Mouse (Mus musculus): ENCODE measurements around the gene Tbx5. TPM values are rescaled to one million over a fixed set of nuclear protein-coding genes. Genes with fewer than 3 reads are reported as not detected.

The Tbx5 gene
- polyA plus RNA-seq (2014; fragmentation: Nextera tagmentation; extraction: Ambion mirVana) = not detected in 2 replicates

GRCm38 (mm10) chr5:119832479-119832796, at the start of gene Tbx5:
TSS of gene Tbx5 (plus strand) at chr5:119832668.
- no peak for DNase-seq (ENCODE audit: low spot score)
- Histone ChIP-seq H3K9me3 (ENCODE audit: control insufficient read depth, low read length) (no peaks in the 10 kb centered on the region), H3K27ac (ENCODE audit: low read depth, low read length) (no peak within 1 kb of the TSS), H3K27me3 (ENCODE audit: control insufficient read depth, insufficient read depth, low read length) (peaks cover 93% of the 10 kb centered on the region), H3K4me3 (ENCODE audit: low read depth, low read length) (no peak within 1 kb of the TSS), H3K4me1 (replicated peaks; ENCODE audit: control insufficient read depth, insufficient read depth, low read length) (no peaks in the 10 kb centered on the region), H3K4me2 (replicated peaks; ENCODE audit: low read depth, low read length) (no peak within 1 kb of the TSS), H3K9ac (ENCODE audit: low read depth, low read length) (no peak within 1 kb of the TSS), H3K36me3 (ENCODE audit: control insufficient read depth, insufficient read depth, low read length) (no peaks in the 10 kb centered on the region)
- ATAC-seq (ENCODE audit: low FRiP score) = no peak
- WGBS = 2% methylated on average over 16 of the region's 16 CpGs

- Histone ChIP-seq H3K9me3 (ENCODE audit: control insufficient read depth, low read length) (no peaks in the 10 kb centered on the region), H3K36me3 (ENCODE audit: control insufficient read depth, insufficient read depth, low read length) (no peaks in the 10 kb centered on the region), H3K27me3 (ENCODE audit: control insufficient read depth, insufficient read depth, low read length) (no peaks in the 10 kb centered on the region), H3K4me1 (replicated peaks; ENCODE audit: control insufficient read depth, insufficient read depth, low read length) (no peaks in the 10 kb centered on the region), H3K4me2 (replicated peaks; ENCODE audit: low read depth, low read length) (no peak overlapping the region), H3K27ac (ENCODE audit: low read depth, low read length) (no peak overlapping the region), H3K4me3 (ENCODE audit: low read depth, low read length) (no peak overlapping the region), H3K9ac (ENCODE audit: low read depth, low read length) (no peak overlapping the region)
- DNase-seq (ENCODE audit: low spot score) (no peak), ATAC-seq (ENCODE audit: low FRiP score) (no peak)
- WGBS = 89% methylated on average over 7 of the region's 7 CpGs
These were observed 46.5 kb upstream of the Tbx5 start for GRCm38 (mm10) chr5:119785959-119786358.

DNA sequence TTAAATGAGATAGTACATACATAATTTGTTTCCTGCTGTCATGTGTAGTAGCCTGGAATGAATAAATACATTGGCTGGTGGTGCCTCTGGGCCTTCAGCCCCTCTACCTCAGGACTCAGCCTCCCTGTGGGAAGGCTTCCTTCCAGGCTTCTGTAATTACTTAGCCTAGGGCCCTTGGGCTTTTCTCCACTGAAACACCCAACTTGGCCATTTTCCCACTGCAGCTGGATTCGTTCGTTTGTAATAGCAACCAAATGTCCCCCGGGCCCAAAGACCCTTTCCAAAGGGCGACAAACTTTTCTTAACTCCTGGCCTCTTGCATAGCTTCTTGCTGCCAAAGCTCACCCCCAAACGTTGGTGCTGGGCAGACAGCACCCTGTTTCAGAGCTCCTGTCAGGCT, 40.8 kb upstream of the Tbx5 start:
- ATAC-seq (ENCODE audit: low FRiP score) (no peak), DNase-seq (ENCODE audit: low spot score) (no peak)
- 50% methylated on average over 5 of the region's 5 CpGs for WGBS
- no peak overlapping the region for H3K4me3 ChIP-seq (ENCODE audit: low read depth, low read length)
- H3K27ac ChIP-seq (ENCODE audit: low read depth, low read length) = no peak overlapping the region
- no peaks in the 10 kb centered on the region for H3K4me1 ChIP-seq (replicated peaks; ENCODE audit: control insufficient read depth, insufficient read depth, low read length)
- H3K9me3 ChIP-seq (ENCODE audit: control insufficient read depth, low read length) = no peaks in the 10 kb centered on the region
- H3K4me2 ChIP-seq (replicated peaks; ENCODE audit: low read depth, low read length) = no peak overlapping the region
- no peaks in the 10 kb centered on the region for H3K36me3 ChIP-seq (ENCODE audit: control insufficient read depth, insufficient read depth, low read length)
- H3K9ac ChIP-seq (ENCODE audit: low read depth, low read length) = no peak overlapping the region
- H3K27me3 ChIP-seq (ENCODE audit: control insufficient read depth, insufficient read depth, low read length) = peaks cover 35% of the 10 kb centered on the region

DNA sequence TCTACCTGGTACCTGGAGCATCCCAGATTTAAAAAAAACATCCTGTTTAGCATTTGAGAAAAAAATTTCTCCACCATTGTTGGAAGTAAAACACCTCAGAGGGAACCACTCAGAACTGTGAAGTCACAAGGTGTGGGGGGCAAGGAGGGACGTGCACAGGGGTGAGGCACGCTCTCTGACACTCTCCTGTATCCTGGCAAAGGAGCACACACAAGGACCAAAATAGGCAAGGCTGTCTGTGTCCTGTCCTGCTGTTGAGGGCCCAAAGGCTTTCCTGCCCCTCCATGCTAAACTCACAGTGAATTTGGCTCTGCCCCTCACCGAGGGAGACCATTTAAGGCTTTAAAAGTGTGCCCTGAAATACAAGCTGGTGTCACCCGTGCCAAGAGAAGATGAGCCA, 38.5 kb upstream of the Tbx5 start:
- no peak overlapping the region for H3K4me3 ChIP-seq (ENCODE audit: low read depth, low read length)
- no peaks in the 10 kb centered on the region for H3K4me1 ChIP-seq (replicated peaks; ENCODE audit: control insufficient read depth, insufficient read depth, low read length)
- H3K9me3 ChIP-seq (ENCODE audit: control insufficient read depth, low read length) = no peaks in the 10 kb centered on the region
- H3K36me3 ChIP-seq (ENCODE audit: control insufficient read depth, insufficient read depth, low read length) = no peaks in the 10 kb centered on the region
- no peak for DNase-seq (ENCODE audit: low spot score)
- H3K27me3 ChIP-seq (ENCODE audit: control insufficient read depth, insufficient read depth, low read length) = peaks cover 57% of the 10 kb centered on the region
- no peak overlapping the region for H3K27ac ChIP-seq (ENCODE audit: low read depth, low read length)
- no peak for ATAC-seq (ENCODE audit: low FRiP score)
- whole genome bisulfite sequencing = 1% methylated on average over 4 of the region's 4 CpGs
- no peak overlapping the region for H3K4me2 ChIP-seq (replicated peaks; ENCODE audit: low read depth, low read length)
- no peak overlapping the region for H3K9ac ChIP-seq (ENCODE audit: low read depth, low read length)

GRCm38 (mm10) chr5:119795376-119795775, 37.1 kb upstream of the Tbx5 start:
- ATAC-seq (ENCODE audit: low FRiP score) (no peak), DNase-seq (ENCODE audit: low spot score) (peak; percentile 12)
- Histone ChIP-seq H3K4me3 (ENCODE audit: low read depth, low read length) (no peak overlapping the region), H3K27me3 (ENCODE audit: control insufficient read depth, insufficient read depth, low read length) (peaks cover 71% of the 10 kb centered on the region), H3K27ac (ENCODE audit: low read depth, low read length) (no peak overlapping the region), H3K36me3 (ENCODE audit: control insufficient read depth, insufficient read depth, low read length) (no peaks in the 10 kb centered on the region), H3K4me2 (replicated peaks; ENCODE audit: low read depth, low read length) (no peak overlapping the region), H3K4me1 (replicated peaks; ENCODE audit: control insufficient read depth, insufficient read depth, low read length) (no peaks in the 10 kb centered on the region), H3K9ac (ENCODE audit: low read depth, low read length) (no peak overlapping the region), H3K9me3 (ENCODE audit: control insufficient read depth, low read length) (no peaks in the 10 kb centered on the region)
- WGBS = 0% methylated on average over 6 of the region's 6 CpGs

DNA sequence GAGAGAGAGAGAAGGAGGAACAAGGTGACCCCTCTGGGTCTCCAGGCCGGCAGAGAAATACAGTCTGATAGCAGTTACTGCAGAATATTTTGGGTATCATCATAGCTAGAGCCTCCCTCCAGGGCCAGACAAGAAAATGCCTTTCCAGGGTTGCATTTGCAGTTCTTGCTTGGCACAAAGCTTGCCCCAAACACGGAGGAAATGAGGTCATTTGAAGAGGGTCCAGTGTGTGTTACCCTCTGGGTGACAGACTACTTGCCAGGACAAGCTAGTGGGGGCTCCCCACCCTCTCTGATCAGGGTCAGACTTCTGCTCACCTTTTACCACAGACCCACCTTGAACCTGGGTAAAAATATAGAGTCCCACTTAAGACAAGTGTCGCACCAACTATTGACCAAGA, 36.7 kb upstream of the Tbx5 start:
- WGBS = 10% methylated on average over 3 of the region's 3 CpGs
- Histone ChIP-seq H3K4me1 (replicated peaks; ENCODE audit: control insufficient read depth, insufficient read depth, low read length) (no peaks in the 10 kb centered on the region), H3K4me2 (replicated peaks; ENCODE audit: low read depth, low read length) (no peak overlapping the region), H3K9me3 (ENCODE audit: control insufficient read depth, low read length) (no peaks in the 10 kb centered on the region), H3K4me3 (ENCODE audit: low read depth, low read length) (no peak overlapping the region), H3K27me3 (ENCODE audit: control insufficient read depth, insufficient read depth, low read length) (peaks cover 75% of the 10 kb centered on the region), H3K27ac (ENCODE audit: low read depth, low read length) (no peak overlapping the region), H3K36me3 (ENCODE audit: control insufficient read depth, insufficient read depth, low read length) (no peaks in the 10 kb centered on the region), H3K9ac (ENCODE audit: low read depth, low read length) (no peak overlapping the region)
- ATAC-seq (ENCODE audit: low FRiP score) (no peak), DNase-seq (ENCODE audit: low spot score) (peak; percentile 29)

DNA sequence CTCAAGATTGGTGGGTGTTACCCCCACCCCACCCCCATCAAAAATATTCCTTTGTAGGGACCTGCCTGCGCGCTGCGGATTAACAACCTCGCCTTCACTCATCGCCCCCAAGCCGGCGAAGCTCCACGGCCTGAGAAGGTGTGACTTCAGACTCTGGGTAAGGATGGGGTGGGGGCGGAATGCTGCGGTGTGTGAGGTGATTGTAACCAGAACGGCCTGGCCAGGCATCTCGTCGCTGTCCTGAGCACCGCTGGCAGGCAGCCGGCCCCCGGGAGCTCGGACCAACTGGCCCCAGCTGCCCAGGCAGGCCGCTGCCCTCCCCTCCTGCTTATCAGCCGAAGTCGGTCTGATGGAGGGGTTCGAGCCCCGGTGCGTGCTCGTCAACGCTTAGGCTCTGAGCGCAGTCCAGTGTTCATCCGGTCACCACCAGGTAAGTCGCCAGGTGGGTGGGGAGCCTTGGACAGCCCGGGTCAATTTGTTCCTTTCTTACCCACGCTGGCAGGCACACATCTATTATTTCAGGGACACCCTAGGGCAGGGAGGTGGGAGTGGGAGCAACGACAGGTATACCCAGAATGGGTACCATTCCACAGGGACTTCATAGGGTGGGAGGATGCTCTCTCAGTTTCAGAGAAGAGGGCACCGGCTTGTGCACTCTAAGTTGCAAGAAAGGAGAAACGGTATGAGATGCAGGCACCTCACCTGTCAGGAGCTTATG, 35.9 kb upstream of the Tbx5 start:
- H3K9ac ChIP-seq (ENCODE audit: low read depth, low read length) = no peak overlapping the region
- no peaks in the 10 kb centered on the region for H3K4me1 ChIP-seq (replicated peaks; ENCODE audit: control insufficient read depth, insufficient read depth, low read length)
- peak; percentile 46 for DNase-seq (ENCODE audit: low spot score)
- H3K27ac ChIP-seq (ENCODE audit: low read depth, low read length) = no peak overlapping the region
- H3K36me3 ChIP-seq (ENCODE audit: control insufficient read depth, insufficient read depth, low read length) = no peaks in the 10 kb centered on the region
- H3K4me2 ChIP-seq (replicated peaks; ENCODE audit: low read depth, low read length) = no peak overlapping the region
- H3K27me3 ChIP-seq (ENCODE audit: control insufficient read depth, insufficient read depth, low read length) = peaks cover 83% of the 10 kb centered on the region
- WGBS = 2% methylated on average over 32 of the region's 33 CpGs
- ATAC-seq (ENCODE audit: low FRiP score) = no peak
- no peak overlapping the region for H3K4me3 ChIP-seq (ENCODE audit: low read depth, low read length)
- no peaks in the 10 kb centered on the region for H3K9me3 ChIP-seq (ENCODE audit: control insufficient read depth, low read length)

GRCm38 (mm10) chr5:119797580-119798150, 34.8 kb upstream of the Tbx5 start:
- Histone ChIP-seq H3K4me3 (ENCODE audit: low read depth, low read length) (no peak overlapping the region), H3K27me3 (ENCODE audit: control insufficient read depth, insufficient read depth, low read length) (peaks cover 94% of the 10 kb centered on the region), H3K9ac (ENCODE audit: low read depth, low read length) (no peak overlapping the region), H3K36me3 (ENCODE audit: control insufficient read depth, insufficient read depth, low read length) (no peaks in the 10 kb centered on the region), H3K9me3 (ENCODE audit: control insufficient read depth, low read length) (no peaks in the 10 kb centered on the region), H3K4me1 (replicated peaks; ENCODE audit: control insufficient read depth, insufficient read depth, low read length) (no peaks in the 10 kb centered on the region), H3K4me2 (replicated peaks; ENCODE audit: low read depth, low read length) (no peak overlapping the region), H3K27ac (ENCODE audit: low read depth, low read length) (no peak overlapping the region)
- DNase-seq (ENCODE audit: low spot score) = peak; percentile 36
- WGBS = 0% methylated on average over 25 of the region's 26 CpGs
- ATAC-seq (ENCODE audit: low FRiP score) = no peak

- DNase-seq (ENCODE audit: low spot score) (no peak), ATAC-seq (ENCODE audit: low FRiP score) (no peak)
These were observed 34.2 kb upstream of the Tbx5 start for GRCm38 (mm10) chr5:119798261-119798660.

More at GRCm38 (mm10) chr5:119798261-119798660, 34.2 kb upstream of the Tbx5 start:
- H3K4me1 ChIP-seq (replicated peaks; ENCODE audit: control insufficient read depth, insufficient read depth, low read length) = no peaks in the 10 kb centered on the region
- H3K9me3 ChIP-seq (ENCODE audit: control insufficient read depth, low read length) = no peaks in the 10 kb centered on the region
- no peaks in the 10 kb centered on the region for H3K36me3 ChIP-seq (ENCODE audit: control insufficient read depth, insufficient read depth, low read length)
- H3K27ac ChIP-seq (ENCODE audit: low read depth, low read length) = no peak overlapping the region
- H3K27me3 ChIP-seq (ENCODE audit: control insufficient read depth, insufficient read depth, low read length) = peaks cover 97% of the 10 kb centered on the region
- no peak overlapping the region for H3K9ac ChIP-seq (ENCODE audit: low read depth, low read length)
- no peak overlapping the region for H3K4me2 ChIP-seq (replicated peaks; ENCODE audit: low read depth, low read length)
- 7% methylated on average over 4 of the region's 4 CpGs for WGBS
- H3K4me3 ChIP-seq (ENCODE audit: low read depth, low read length) = no peak overlapping the region
